Mouse (Mus musculus): ENCODE measurements around the gene Psmd11. TPM values are rescaled to one million over a fixed set of nuclear protein-coding genes. Genes with fewer than 3 reads are reported as not detected.
"Not testable (repeated sequence)": the region's sequence is repeated elsewhere in the genome, so short reads cannot be mapped to it uniquely, and the experiment has no call there.

Gene Psmd11
- 59.0 and 71.3 TPM in 2 replicates for polyA plus RNA-seq (2011; ENCODE audit: insufficient read depth, insufficient read length, low replicate concordance, missing spikeins)

DNA sequence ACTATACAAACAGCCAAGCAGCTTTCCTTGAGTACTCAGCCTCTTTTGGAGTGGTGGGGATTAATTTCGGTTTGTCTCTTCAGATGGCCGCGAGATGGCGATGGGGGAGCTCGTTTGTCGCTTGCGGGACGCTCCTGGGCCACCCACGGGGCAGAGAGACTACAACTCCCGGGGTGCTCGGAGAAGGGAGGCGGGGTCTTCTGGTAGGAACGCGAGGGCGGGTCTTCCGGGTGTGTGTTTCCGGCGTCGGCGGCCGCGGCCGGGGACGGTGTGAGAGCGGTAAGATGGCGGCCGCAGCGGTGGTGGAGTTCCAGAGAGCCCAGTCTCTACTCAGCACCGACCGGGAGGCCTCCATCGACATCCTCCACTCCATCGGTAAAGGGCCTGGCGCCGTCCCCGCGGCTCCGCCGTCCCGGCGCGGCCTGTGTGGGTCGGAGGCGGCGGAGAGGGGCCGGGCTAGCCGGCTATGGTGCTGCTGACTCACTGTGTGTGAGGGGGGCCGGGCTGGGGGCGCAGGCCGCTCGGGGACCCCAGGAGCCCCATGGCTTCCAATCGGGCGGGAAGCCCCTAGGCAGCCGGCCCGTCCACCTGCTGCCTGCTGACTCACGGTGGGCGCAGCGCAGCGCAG is at the start of gene Psmd11:
Gene Psmd11, plus strand, starts transcription at position 235 of the 628 bp plus-strand sequence.
- peak within 1 kb of the TSS; percentile 75 for H3K27ac ChIP-seq (ENCODE audit: control insufficient read depth, insufficient read depth, low read depth, low read length, poor library complexity)
- 1% methylated on average over 58 of the region's 58 CpGs for WGBS
- no peaks in the 10 kb centered on the region for H3K4me1 ChIP-seq (ENCODE audit: control insufficient read depth, insufficient read depth, low read length)
- H3K4me3 ChIP-seq (replicated peaks; ENCODE audit: control insufficient read depth, low read depth, low read length) = peak within 1 kb of the TSS; percentile 87
- TF ChIP-seq POLR2A (IDR thresholded peaks at IDR 0.05; ENCODE audit: borderline replicate concordance, control insufficient read depth, low read depth, low read length) (peak; percentile 81; the same call in 1 of the 2 replicates), CTCF (IDR thresholded peaks at IDR 0.05; ENCODE audit: control insufficient read depth, insufficient read depth, low read length) (peak; percentile 77)

DNA sequence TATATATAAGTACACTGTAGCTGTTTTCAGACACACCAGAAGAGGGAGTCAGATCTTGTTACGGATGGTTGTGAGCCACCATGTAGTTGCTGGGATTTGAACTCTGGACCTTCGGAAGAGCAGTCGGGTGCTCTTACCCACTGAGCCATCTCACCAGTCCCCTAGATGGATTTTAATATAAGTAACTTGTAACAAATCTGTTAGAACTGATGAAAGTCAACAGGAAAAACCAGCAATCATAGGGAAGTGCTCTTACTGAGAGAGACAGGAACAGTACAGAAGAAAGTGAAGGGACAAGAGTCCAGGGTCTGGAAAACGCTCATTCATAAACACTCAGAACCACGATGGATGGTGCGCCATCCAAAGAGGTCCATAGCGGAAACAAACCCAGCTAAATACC is 49.2 kb upstream of the Psmd11 start:
- not testable (repeated sequence) for H3K4me1 ChIP-seq (ENCODE audit: control insufficient read depth, insufficient read depth, low read length); H3K27ac ChIP-seq (ENCODE audit: control insufficient read depth, insufficient read depth, low read depth, low read length, poor library complexity); H3K4me3 ChIP-seq (replicated peaks; ENCODE audit: control insufficient read depth, low read depth, low read length)
- 88% methylated on average over 7 of the region's 7 CpGs for WGBS

DNA sequence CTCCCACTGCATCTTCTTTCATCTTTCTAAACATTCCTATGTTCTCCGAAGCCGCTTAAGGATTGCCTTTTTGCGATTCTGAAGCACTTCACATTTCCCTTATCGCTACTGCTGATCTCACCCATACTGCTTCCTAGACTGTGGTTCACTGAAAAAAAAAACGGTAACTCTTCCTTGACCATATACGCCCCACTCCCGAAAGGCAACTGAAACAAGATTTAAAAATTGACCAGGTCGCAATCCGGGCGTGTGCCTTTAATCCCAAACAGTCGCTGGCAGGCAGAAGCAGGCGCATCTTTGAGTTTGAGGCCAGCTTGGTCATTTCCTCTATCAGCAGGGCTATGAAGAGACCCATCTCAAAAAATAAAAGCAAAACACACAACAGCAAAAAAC is 45.8 kb upstream of the Psmd11 start:
- Histone ChIP-seq H3K27ac (ENCODE audit: control insufficient read depth, insufficient read depth, low read depth, low read length, poor library complexity) (peak overlapping the region; percentile 91), H3K4me3 (replicated peaks; ENCODE audit: control insufficient read depth, low read depth, low read length) (peak overlapping the region; percentile 95), H3K4me1 (ENCODE audit: control insufficient read depth, insufficient read depth, low read length) (peaks cover 2% of the 10 kb centered on the region; the same call in 1 of the 2 replicates)
- under 1% methylated on average over 12 of the region's 12 CpGs for WGBS
- TF ChIP-seq POLR2A (IDR thresholded peaks at IDR 0.05; ENCODE audit: borderline replicate concordance, control insufficient read depth, low read depth, low read length) = no peak
- no peak for TF ChIP-seq CTCF (IDR thresholded peaks at IDR 0.05; ENCODE audit: control insufficient read depth, insufficient read depth, low read length)

DNA sequence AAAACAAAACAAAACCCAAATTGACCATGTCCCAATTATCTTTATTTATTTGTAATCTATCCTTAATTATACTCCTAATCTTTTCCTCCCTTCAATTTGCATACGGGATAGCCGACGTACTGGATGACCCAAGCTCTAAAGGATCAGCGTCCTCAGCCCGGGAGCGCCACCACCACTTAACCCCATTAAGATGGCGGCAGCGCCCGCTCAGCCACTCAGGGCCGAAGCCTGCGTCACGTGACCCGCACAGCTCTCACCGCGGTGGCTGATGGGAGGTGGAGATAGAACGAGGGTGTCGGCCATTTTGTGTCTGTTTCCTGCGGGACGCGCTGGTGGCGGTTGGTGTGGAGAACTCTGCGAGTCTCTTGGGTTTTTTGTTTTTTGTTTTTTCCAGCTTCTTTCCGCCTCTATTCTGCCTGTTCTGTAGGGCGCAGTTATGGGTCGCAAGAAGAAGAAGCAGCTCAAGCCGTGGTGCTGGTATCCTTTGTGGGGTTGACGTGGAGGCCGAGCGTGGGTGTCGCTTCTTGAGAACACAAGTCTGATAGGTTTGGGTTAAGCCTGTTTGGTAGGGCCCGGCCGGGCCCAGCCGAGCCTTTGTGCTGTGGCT is 45.3 kb upstream of the Psmd11 start, which contains the start of gene Zfp207:
Gene Zfp207, plus strand, starts transcription at position 261 of the 607 bp plus-strand sequence.
- H3K27ac ChIP-seq (ENCODE audit: control insufficient read depth, insufficient read depth, low read depth, low read length, poor library complexity) = peak within 1 kb of the TSS; percentile 91
- H3K4me1 ChIP-seq (ENCODE audit: control insufficient read depth, insufficient read depth, low read length) = peaks cover 2% of the 10 kb centered on the region; the same call in 1 of the 2 replicates
- H3K4me3 ChIP-seq (replicated peaks; ENCODE audit: control insufficient read depth, low read depth, low read length) = peak within 1 kb of the TSS; percentile 95
- TF ChIP-seq POLR2A (IDR thresholded peaks at IDR 0.05; ENCODE audit: borderline replicate concordance, control insufficient read depth, low read depth, low read length) = peak; percentile 96
- TF ChIP-seq CTCF (IDR thresholded peaks at IDR 0.05; ENCODE audit: control insufficient read depth, insufficient read depth, low read length) = no peak
- WGBS = under 1% methylated on average over 33 of the region's 33 CpGs

DNA sequence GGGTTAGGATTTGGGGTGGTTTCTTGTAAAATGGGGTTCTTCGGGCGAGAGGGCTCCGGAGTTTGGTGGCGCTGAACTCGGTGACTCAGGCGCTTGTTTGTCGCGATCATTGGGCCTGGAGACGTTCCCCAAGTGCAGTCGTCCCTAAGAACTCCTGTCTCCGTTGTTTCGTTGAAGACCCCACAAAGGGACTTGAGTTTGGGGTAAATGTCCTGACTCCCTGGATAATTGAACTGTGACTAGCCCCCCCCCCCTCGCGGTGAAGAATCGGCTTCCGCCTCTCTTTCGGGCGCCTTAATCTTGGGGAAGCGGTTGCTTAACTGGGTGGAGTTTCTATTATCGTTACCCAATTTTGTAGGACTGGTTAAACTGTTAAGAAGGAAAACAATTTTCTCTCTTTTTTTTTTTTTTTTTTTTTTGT is 44.8 kb upstream of the Psmd11 start:
- TF ChIP-seq POLR2A (IDR thresholded peaks at IDR 0.05; ENCODE audit: borderline replicate concordance, control insufficient read depth, low read depth, low read length) (0 out of 2 replicates have a peak, but pooled peaks have one; percentile 19), CTCF (IDR thresholded peaks at IDR 0.05; ENCODE audit: control insufficient read depth, insufficient read depth, low read length) (no peak)
- Histone ChIP-seq H3K27ac (ENCODE audit: control insufficient read depth, insufficient read depth, low read depth, low read length, poor library complexity) (peak overlapping the region; percentile 91), H3K4me1 (ENCODE audit: control insufficient read depth, insufficient read depth, low read length) (peaks cover 2% of the 10 kb centered on the region; the same call in 1 of the 2 replicates), H3K4me3 (replicated peaks; ENCODE audit: control insufficient read depth, low read depth, low read length) (peak overlapping the region; percentile 95)
- WGBS = 0% methylated on average over 20 of the region's 20 CpGs

DNA sequence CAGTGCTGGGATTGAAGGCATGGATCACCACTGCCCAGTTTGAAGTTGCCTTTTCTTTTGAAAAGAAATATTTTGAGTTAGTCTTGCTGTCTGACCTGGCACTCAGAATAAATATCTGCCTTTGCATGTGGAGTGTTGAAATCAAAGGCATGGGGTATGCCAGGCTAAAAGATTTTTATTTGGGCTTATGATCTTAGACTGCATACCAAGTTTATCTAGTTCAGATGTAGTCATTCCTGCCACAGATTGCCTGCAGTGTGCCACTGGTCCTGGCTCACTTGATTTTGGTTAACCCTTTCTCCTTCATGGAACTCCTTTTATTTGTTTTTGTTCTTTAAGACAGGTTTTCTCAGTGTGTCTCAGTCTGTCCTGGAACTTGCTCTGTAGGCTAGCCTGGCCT is 44.0 kb upstream of the Psmd11 start:
- H3K4me1 ChIP-seq (ENCODE audit: control insufficient read depth, insufficient read depth, low read length) = peaks cover 2% of the 10 kb centered on the region; the same call in 1 of the 2 replicates
- peak overlapping the region; percentile 65 for H3K4me3 ChIP-seq (replicated peaks; ENCODE audit: control insufficient read depth, low read depth, low read length)
- H3K27ac ChIP-seq (ENCODE audit: control insufficient read depth, insufficient read depth, low read depth, low read length, poor library complexity) = no peak overlapping the region
- TF ChIP-seq CTCF (IDR thresholded peaks at IDR 0.05; ENCODE audit: control insufficient read depth, insufficient read depth, low read length) = no peak
- no peak for TF ChIP-seq POLR2A (IDR thresholded peaks at IDR 0.05; ENCODE audit: borderline replicate concordance, control insufficient read depth, low read depth, low read length)

DNA sequence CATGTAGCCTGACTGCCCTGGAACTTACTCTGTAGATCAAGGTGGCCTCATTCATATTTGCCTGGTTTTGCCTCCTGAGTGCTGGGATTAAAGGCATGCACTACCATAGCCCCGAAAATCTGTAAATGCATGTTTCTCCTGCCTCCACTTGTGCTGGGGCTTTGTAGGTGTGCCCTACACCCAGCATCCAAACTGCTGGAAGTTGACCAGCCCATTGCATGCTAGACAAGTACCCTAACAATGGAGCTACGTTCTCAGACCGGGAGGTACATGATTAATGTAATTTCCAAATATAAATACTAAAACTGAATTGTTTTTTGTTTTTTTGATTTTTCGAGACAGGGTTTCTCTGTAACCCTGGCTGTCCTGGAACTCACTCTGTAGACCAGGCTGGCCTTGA is 43.4 kb upstream of the Psmd11 start:
- TF ChIP-seq POLR2A (IDR thresholded peaks at IDR 0.05; ENCODE audit: borderline replicate concordance, control insufficient read depth, low read depth, low read length) (no peak), CTCF (IDR thresholded peaks at IDR 0.05; ENCODE audit: control insufficient read depth, insufficient read depth, low read length) (no peak)
- peaks cover 2% of the 10 kb centered on the region; the same call in 1 of the 2 replicates for H3K4me1 ChIP-seq (ENCODE audit: control insufficient read depth, insufficient read depth, low read length)
- 12% methylated on average over 4 of the region's 4 CpGs for whole genome bisulfite sequencing
- no peak overlapping the region for H3K27ac ChIP-seq (ENCODE audit: control insufficient read depth, insufficient read depth, low read depth, low read length, poor library complexity)
- H3K4me3 ChIP-seq (replicated peaks; ENCODE audit: control insufficient read depth, low read depth, low read length) = peak overlapping the region; percentile 58

DNA sequence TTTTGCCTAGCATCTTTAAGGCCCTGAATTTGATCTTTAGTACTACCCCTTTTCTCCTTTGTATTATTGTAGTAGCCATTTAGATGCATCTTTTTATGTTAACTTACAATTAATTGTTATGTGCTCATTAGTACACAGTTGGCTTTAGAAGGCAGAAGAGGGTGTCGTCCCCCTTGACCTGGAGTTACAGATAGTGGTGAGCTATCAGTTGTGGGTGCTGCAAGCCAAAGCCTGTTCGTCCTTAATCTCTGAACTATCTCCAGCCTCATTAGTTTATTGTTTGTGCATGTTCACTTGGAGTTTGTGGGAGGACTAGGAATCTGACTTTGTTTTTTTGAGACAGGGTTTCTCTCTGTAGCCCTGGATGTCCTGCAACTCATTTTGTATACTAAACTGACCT is 41.6 kb upstream of the Psmd11 start:
- TF ChIP-seq CTCF (IDR thresholded peaks at IDR 0.05; ENCODE audit: control insufficient read depth, insufficient read depth, low read length) (no peak), POLR2A (IDR thresholded peaks at IDR 0.05; ENCODE audit: borderline replicate concordance, control insufficient read depth, low read depth, low read length) (no peak)
- WGBS = 42% methylated on average over 2 of the region's 2 CpGs
- Histone ChIP-seq H3K4me1 (ENCODE audit: control insufficient read depth, insufficient read depth, low read length) (peaks cover 2% of the 10 kb centered on the region; the same call in 1 of the 2 replicates), H3K27ac (ENCODE audit: control insufficient read depth, insufficient read depth, low read depth, low read length, poor library complexity) (no peak overlapping the region), H3K4me3 (replicated peaks; ENCODE audit: control insufficient read depth, low read depth, low read length) (no peak overlapping the region)

Data from bone marrow, adult 2 months (tissue).